Mouse (Mus musculus) left cerebral cortex, postnatal 36 days (tissue): ENCODE results near the gene Nrxn2. TPM values are rescaled to one million over a fixed set of nuclear protein-coding genes. Genes with fewer than 3 reads are reported as not detected.
A peak's percentile ranks its signal among the peaks of the same experiment; 100 is the strongest.

Experiments used
- DNase-seq, 2 experiments: peaks; one replicate each; pipeline ENCODE4 v3.0.0; 2021 to 2022; ENCODE audit warnings: low spot score in 2 of 2, mixed read lengths in 1 of 2
- intact Hi-C: fragments of 180-260 bp; cut with DNase I; formaldehyde crosslinking; loops from one replicate; pipeline ENCODE4 v1.15.1; 2025
- total RNA-seq, 2 experiments: library from RNA; stranded (reverse); gene quantifications; 2 replicates each; pipeline ENCODE4 v1.2.3; 2021

The Nrxn2 gene
- total RNA-seq, 2 experiments from 2014 or later, result 635 to 658 TPM

DNA sequence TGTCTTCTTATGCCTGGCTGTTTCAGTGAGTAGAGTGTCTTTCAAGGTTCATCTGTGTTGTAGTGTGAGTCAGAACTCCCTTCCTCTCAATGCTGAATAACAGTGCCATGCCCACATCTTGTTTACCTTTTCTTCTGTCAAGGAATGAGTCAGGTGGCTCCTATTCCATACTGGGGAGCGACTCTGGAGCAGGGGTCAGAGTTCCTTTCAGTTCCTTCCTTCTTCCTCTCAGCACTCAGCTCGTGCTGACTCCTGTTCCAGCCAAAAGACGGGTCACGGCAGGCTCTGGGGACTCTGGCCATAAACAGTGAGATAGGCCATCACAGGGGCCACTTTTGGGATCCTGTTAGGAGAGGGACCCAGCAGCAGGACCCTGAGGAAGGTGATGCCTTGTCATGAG is 58.5 kb downstream of the Nrxn2 start:
- DNase-seq, result no peak
- intact Hi-C loops, result no loop called here

DNA sequence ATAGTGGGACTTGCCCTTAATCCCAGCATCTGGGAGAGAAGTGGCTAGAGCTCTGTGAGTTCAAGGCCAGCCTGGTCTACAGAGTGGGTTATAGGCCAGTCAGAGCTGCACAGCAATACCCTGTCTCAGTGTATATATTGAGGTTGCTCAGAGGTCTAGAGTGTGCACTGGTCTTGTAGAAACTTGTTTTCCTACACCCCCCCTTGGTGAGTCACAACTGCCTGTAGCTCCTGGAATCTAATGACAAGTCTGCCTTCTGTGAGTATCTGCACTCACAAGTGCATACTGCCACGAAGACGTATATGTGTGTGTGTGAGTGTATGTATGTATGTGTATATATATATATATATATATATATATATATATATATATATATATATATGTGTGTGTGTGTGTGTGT is 60.0 kb downstream of the Nrxn2 start:
- no peak for DNase-seq
- intact Hi-C loops, result no loop called here

DNA sequence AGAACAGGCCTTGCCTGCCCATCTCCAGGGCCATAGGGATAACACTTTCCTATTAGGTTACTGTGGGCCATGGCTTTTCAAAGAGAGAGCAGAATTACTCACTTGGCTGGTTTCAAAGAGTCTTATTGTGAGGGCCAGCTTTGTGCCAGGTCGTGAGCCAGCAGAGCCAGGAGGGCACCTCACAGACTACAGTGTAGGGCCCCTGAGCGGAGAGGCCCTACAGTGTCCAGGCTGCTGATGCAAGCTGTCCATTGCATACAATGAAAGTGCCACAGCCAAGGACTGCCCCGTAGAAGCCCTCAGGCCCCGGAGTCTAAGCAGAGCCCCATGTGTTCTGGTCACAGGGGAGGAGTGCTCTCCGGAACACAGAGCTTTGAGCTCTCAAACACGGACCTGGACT is 64.4 kb downstream of the Nrxn2 start:
- no peak for DNase-seq
- intact Hi-C loops, result no loop called here

DNA sequence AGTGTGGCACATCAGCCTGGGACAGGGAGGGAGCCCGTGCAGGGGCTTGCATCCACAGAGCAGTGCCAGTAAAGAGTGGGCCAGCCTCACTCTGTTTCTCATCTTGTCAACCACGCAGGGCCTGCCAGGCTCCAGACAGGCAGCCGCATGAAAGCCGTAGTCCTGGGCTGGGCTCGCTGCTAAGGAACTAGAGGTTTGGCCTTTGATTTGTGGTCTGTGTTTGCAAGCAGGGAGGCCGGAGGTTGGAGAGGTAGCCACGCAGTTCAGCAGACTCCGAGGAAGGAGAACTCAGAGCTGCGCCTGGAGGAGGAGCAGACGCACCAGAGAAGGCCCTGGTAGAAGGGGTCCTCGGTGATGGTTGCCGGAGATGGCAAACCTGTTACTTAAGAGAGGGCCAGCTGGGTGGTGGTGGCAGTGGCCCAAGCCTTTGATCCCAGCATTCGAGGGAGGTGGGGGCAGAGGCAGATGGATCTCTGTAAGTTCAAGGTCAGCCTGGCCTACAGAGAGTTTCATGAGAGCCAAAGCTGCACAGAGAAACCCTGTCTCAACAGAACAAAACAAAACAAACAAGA is 66.6 kb downstream of the Nrxn2 start:
- DNase-seq, result no peak

DNA sequence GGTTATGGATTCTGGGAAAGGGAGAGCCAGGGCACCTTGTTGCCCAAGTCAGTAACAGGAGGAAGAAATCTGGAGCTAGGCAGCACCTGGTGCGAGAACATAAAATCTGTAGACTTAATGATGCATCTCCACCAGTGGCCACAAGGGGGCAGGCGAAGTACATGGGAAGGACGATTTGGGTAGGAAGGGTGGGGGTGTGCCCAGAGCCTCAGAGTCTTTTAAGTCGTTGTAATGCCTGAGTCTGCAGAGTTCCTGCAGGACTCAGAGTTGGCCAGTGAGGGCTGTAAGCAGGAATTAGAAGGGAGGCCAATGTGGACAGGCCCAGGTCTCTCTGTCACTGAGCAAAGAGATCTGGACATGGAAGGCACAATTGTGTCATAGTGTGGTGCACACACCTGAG is 70.5 kb downstream of the Nrxn2 start:
- DNase-seq, result peak; percentile 82 to 86
- intact Hi-C loops, result loop anchor here (1.0 to 2.0 kb wide), 2 partner anchors 88 to 174 kb away; no protein-coding TSS in a partner anchor

More for the DNA sequence above, 66.6 kb downstream of the Nrxn2 start:
- intact Hi-C loops, result no loop called here

DNA sequence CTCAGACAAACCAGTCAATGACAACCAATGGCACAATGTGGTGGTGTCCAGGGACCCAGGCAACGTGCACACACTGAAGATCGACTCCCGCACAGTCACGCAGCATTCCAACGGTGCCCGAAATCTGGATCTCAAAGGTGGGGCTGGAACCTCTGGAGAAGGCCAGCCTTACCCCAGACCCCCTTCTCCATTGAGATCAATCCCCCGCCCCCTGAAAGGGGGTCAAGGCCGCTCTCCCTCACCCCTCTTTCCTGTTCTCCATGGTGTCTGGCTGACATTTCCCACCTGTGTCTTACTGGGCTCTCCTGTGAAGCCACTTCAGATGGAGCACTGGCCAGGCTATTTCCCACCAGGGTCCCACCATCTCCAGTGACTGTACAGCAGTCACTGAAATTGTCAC is 73.0 kb downstream of the Nrxn2 start:
- DNase-seq, result no peak
- intact Hi-C loops, result loop anchor here (10.0 kb wide), 1 partner anchor 443 kb away; the partner anchor contains the start of gene Kcnk4

DNA sequence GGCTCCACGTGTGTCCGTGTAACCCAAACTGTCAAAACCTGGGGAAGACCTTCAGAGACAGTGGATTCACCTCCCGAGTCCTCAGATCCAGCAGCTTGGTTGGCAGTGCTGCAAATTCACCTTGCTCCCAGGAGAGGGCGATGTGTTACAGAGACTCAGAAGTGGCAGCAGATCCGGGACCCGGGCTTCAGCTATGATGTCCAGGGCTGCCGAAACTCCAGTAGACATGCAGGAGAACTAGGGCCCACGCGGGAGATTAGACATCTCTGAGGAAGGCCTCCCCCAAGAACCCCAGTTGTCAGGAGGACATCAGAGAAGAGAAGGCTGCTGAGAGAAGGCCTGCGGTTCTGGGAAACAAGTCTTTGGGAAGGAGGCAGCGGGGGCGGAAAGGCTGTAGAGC is 73.6 kb downstream of the Nrxn2 start:
- DNase-seq, result peak; percentile 80 to 81
- intact Hi-C loops, result loop anchor here (10.0 kb wide), 1 partner anchor 443 kb away; the partner anchor contains the start of gene Kcnk4

DNA sequence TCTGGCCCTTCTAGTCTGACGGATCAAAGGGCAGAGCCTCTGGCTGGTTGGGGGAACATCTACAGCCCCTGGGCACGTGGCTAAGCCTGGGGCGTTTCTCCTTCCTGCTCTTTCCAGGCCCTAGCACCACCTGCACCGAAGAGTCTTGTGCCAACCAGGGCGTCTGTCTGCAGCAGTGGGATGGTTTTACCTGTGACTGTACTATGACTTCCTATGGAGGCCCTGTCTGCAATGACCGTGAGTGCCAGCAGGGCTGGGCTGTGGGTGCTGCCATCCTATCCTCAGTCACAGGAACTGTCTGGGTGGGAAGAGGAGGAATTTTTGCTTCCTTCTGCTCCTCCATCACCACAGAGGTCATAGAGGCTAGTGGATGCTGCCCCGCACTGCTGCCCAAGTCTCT is 74.7 kb downstream of the Nrxn2 start:
- DNase-seq, result no peak
- intact Hi-C loops, result loop anchor here (10.0 kb wide), 1 partner anchor 442 kb away; the partner anchor contains the start of gene Kcnk4

DNA sequence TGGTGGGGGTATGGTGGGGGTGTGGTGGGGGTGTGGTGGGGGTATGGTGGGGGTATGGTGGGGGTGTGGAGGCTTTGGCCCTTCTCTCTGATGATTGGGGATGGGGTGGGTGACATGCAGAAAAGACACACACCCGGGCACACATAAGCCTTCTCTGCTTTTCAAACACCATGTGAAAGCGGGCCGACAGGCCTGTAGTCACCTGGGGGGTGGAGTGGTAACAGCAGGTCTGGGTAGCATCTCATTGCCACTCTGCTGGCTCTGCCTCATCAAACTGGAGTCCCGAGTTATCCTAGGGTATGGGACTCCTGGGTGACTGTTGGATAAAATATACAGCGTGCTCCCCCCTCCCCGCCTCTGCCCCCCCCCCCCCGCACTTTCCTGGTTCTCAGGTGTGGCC is 75.5 kb downstream of the Nrxn2 start:
- no peak for DNase-seq
- intact Hi-C loops, result loop anchor here (10.0 kb wide), 1 partner anchor 441 kb away; the partner anchor contains the start of gene Kcnk4

DNA sequence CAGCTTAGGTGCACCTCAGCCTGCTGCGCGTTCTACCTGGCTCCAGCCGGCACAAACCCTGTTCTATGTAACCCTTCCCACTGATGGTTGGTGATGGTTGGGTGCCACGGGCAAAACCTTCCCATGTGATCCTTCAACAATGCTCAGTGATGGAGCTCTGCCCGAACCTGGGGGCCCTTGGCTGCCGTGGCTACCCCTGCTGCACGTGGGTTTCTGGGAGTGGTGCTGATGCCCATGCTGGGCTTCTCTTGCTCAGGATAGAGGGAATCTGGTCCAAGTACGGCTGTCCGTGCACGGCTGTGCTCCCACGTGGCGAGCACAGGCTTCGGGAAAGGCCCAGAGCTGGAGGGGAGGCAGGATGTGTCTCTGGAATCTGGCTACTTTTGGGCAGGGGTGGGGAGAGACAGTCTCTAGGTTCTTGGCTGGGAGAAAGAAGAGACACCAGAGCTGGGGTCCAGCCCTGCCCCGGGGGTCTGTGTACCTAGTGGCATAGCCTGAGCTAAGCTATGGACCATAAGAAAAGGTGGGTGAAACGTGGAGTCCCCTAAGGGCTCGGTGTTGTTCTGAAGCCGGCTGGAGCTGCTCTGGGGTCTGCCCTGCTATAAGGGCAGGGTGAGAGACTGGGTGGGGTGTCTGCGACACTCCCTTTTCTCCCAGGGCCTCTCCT is 76.1 kb downstream of the Nrxn2 start:
- intact Hi-C loops, result loop anchor here (5.0 to 10.0 kb wide), 2 partner anchors 38 to 440 kb away; partner anchors contain the start of gene Kcnk4
- no peak for DNase-seq

DNA sequence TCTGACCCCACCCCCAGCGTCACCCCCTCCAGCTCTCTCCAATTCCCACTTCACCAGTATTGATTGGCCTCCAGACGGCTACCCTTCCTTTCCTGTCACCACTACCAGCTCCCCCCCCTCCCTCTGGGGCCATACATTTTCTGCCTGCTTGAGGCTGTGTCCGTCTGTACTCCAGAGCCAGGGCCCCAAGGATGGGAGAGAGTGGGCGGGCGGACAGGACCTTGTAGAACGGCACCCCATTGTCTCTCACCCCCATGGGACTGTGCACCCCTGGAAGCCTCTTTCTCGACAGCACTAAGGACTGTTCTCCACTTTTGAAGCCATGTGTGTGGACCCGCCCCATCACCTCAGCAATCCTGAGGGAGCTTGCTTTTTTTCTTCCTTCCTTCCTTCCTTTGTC is 77.2 kb downstream of the Nrxn2 start:
- no peak for DNase-seq
- intact Hi-C loops, result loop anchor here (5.0 to 10.0 kb wide), 2 partner anchors 37 to 439 kb away; partner anchors contain the start of gene Kcnk4

DNA sequence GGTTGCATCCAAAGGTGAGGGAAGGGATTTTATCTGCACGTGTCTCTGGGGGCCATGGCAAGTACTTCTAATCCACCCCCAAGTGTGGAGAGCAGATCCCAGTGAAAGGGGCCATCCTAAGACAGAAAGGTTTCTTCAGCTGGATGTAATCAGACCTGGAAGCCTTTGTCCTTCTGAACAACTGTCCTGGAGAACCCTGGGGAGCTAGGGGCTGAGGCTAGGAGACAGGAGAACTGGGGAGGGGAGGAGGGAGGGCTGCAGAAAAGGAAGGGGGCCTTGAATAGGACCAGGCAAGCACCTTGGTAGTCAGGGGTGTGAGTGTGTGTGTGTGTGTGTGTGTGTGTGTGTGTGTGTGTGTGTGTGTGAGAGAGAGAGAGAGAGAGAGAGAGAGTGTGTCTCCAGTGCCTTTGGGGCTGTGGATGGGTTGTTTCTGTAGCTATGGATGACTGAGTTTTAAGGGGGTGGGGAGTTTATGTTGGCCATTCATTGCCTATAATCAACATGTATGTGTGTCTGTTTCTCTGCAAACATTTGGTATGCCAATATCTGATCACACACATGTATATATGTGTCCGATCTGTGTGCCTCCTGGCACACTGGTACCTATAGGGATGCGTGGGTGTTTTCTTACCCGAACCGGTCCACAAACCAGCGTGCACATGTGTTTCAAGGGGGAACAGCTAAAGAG is 78.1 kb downstream of the Nrxn2 start:
- intact Hi-C loops, result loop anchor here (5.0 to 10.0 kb wide), 2 partner anchors 36 to 438 kb away; partner anchors contain the start of gene Kcnk4
- DNase-seq, result no peak

DNA sequence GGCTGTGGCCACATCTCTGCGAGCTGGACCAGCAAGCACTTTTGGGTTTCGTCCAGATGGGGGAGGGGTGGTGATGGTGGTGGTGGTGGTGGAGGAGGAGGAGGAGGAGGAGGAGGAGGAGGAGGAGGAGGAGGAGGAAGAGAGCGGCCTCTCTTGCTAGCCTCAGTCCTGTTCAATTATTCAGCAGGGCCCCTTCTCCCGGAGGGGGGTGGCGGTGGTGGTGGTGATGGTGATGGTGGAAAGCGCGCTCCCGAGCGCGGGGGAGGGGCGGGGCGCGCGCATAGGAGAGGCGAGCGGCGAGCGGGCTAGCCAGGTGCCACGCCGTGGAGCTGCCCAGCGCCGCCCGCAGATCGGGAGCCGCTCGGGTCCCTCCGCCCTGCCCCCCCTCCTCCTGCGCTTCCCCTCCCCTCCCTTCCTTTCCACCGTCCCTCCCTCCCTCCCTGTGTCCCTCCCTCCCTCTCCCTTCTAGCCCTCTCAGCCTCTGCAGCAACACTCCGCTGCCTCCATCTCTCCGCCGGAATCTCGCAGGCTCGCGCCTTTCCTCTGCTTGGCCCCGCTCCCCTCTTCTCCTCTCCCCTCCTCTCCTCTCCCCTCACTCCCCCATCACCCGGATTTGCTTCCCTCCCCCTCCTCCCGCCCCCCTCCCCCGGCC is 78.7 kb downstream of the Nrxn2 start:
- DNase-seq, result peak; percentile 74 to 83
- intact Hi-C loops, result loop anchor here (5.0 to 10.0 kb wide), 2 partner anchors 35 to 438 kb away; partner anchors contain the start of gene Kcnk4

DNA sequence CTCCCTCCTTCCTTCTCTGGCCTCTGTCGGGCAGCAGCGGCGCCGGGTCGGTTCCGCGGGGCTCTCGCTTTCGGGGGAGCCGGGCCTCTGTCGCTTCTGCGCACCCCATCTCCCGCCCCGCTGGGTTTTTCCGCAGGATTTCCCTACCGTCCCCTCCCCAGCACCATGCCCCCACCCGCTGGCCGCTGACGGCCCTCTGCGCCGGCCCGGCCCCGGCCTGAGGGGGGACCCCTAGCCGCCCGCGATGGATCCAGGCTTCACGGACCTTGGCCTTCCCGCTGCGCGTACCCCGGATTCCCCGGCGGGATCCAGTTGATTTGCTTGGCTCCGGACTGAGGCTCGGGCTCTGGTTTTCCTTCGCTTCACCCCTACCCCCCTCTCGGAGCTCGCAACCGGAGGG is 79.3 kb downstream of the Nrxn2 start:
- intact Hi-C loops, result loop anchor here (5.0 to 10.0 kb wide), 2 partner anchors 34 to 437 kb away; partner anchors contain the start of gene Kcnk4
- no peak for DNase-seq

DNA sequence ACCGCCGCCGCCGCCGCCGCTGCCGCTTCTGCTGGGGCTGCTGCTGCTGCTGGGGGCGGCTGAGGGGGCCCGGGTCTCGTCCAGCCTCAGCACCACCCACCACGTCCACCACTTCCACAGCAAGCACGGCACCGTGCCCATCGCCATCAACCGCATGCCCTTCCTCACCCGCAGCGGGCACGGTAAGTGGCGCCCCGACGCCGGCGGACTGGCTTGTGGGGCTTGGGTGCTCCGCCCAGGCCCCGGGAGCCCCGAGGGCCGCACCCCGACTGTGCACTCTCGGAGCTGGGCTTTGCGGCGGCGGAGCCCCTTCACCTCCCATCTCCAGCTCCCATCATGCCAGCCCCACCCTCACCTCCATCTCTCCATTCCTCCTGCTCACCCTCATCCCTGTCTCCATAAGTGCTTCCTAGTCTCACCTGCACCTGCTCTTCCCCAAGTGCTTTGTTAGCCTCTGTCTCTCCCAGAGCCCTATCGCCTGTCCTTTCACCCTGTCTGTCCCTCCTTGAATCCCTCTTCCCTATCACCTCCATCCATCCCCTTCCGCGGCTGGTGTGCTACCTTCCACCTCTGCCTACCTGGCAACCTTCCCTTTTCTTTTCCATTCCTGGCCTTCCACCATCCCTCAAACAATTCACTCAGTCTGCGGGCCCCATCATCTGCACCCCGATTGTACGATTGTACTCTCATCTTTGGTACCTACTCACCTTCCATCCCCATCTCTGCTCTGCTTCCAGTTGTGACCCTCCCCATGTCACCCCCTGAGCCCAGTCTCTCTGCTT is 80.0 kb downstream of the Nrxn2 start:
- no peak for DNase-seq
- intact Hi-C loops, result loop anchor here (5.0 to 10.0 kb wide), 2 partner anchors 34 to 436 kb away; partner anchors contain the start of gene Kcnk4

DNA sequence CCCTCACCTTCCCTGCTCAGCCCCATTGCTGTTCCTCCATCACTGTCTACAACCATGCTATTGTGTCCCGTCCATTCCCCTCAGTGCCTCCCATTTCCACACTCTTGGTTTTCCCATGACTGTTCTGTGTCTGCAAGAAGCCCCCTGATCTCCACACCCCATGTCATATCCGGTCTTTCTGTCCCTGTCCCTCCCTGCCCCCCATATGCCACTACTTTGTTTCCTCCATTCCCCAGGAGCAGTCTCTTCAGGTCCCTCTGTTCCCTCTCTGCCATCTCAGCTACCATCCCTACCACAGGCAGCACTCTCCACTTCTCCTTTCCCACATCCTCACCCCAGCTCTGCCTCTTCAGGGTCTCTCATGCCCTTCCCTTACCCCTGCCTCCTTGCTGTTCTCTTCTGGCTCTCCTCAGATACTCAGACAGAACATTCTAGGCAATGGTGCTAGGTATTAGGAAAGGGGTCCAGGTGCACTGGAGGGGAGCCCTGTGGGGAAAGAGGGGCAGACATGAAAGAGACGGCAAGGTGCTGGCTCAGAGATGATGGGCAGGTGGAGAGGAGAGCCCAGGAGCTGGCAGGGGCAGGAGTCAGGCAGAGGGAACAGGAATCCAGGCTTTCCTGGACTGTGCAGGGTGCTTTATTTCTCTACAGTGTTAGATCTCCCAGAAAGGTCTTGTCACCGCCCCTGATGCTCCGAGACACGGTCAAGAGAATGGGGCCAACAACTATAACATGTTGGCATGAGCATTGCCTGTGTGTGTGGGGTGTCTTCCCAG is 81.5 kb downstream of the Nrxn2 start:
- no peak for DNase-seq
- intact Hi-C loops, result loop anchor here (5.0 to 10.0 kb wide), 3 partner anchors 32 to 435 kb away; partner anchors contain the start of genes Kcnk4 and Rps6ka4

DNA sequence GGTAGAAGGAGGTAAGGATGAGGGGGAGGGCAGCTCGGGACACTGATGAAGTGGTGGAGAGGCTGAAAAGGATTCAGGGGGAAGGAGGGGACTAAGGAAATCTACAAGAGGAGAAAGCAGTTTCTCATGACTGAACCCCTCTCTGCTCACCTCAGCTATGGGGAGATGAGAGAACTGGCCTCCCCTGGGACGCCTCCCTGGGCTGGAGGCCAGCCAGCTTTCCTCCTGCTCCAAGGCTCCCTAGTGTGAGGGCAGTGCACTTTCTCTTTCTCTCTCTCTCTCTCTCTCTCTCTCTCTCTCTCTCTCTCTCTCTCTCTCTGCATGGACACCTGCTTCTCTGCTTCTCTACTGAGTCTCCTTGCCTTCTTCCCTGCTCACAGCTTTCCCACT is 82.1 kb downstream of the Nrxn2 start:
- intact Hi-C loops, result loop anchor here (5.0 kb wide), 1 partner anchor 342 kb away; the partner anchor contains the start of gene Rps6ka4
- no peak for DNase-seq

DNA sequence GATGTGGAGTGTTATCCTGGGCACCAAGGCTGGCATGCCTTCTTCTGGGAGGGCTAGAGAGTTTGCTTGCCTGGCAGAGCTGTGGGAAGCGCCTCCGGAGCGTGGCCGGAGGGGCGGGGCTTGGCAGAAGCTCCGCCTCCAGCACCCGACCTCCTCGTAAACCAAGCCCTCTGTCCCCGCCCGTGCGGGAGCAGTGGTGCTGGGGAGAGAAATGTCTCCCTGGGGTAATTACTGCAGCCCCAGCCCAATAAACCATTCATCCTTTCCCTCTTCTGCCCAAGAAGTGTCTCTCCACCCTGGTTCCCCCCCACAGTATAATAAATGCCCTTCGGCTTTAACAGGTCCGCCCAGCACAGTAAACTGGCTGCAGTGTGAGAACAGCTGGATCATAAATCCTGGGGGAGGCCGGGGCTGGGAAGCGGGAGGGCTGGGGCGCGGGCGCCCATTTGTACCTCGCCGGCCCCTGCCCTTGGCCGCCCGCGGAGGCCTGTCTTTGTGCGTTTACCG is 83.6 kb downstream of the Nrxn2 start:
- intact Hi-C loops, result loop anchor here (5.0 kb wide), 1 partner anchor 340 kb away; the partner anchor contains the start of gene Rps6ka4
- DNase-seq, result peak; percentile 85 to 88
